Mouse (Mus musculus) hindbrain, embryonic 15.5 days (tissue): ENCODE measurements around the gene Fen1. TPM values are rescaled to one million over a fixed set of nuclear protein-coding genes. Genes with fewer than 3 reads are reported as not detected.
A peak's percentile ranks its signal among the peaks of the same experiment; 100 is the strongest.

ENCODE experiments used
- ATAC-seq: fragments of 200-750 bp; cut with Nextera tagmentation; 2 replicates; pipeline ENCODE4 v1.8.0; 2017; ENCODE audit warnings: low read depth, moderate number of reproducible peaks, moderate TSS enrichment; ENCODE audit not compliant: low FRiP score
- H3K27ac ChIP-seq: fragments of 300-500 bp; sonication (generic); replicated peaks from 2 replicates; pipeline ENCODE4 v1.5.1; 2015; ENCODE audit warnings: mild to moderate bottlenecking, inconsistent platforms
- H3K27me3 ChIP-seq: fragments of 300-500 bp; sonication (generic); 2 replicates; pipeline ENCODE4 v1.6.1; 2015; ENCODE audit warnings: control low read depth, inconsistent platforms
- H3K36me3 ChIP-seq: fragments of 300-500 bp; sonication (generic); 2 replicates; pipeline ENCODE4 v1.6.1; 2015; ENCODE audit warnings: control low read depth, inconsistent platforms
- H3K4me1 ChIP-seq: fragments of 300-500 bp; sonication (generic); replicated peaks from 2 replicates; pipeline ENCODE4 v1.6.1; 2015; ENCODE audit warnings: control low read depth, inconsistent platforms
- H3K4me2 ChIP-seq: fragments of 300-500 bp; sonication (generic); 2 replicates; pipeline ENCODE4 v1.6.1; 2015; ENCODE audit warnings: moderate library complexity, mild to moderate bottlenecking, inconsistent platforms
- H3K4me3 ChIP-seq: fragments of 300-500 bp; sonication (generic); 2 replicates; pipeline ENCODE4 v1.5.1; 2015; ENCODE audit warnings: mild to moderate bottlenecking, inconsistent platforms
- H3K9ac ChIP-seq: fragments of 300-500 bp; sonication (generic); 2 replicates; pipeline ENCODE4 v1.6.1; 2015; ENCODE audit warnings: inconsistent platforms
- H3K9me3 ChIP-seq: fragments of 300-500 bp; sonication (generic); 2 replicates; pipeline ENCODE4 v1.6.1; 2016; ENCODE audit warnings: control low read depth, inconsistent platforms
- WGBS: fragments of 180-500 bp; shearing (Covaris S2); methylation state at CpG from one replicate; pipeline ENCODE4 v1.1.7; 2015; 5-methylcytosine and 5-hydroxymethylcytosine counted together
- polyA plus RNA-seq: library from polyadenylated mRNA; unstranded; fragments of >200 nt; fragmentation: Nextera tagmentation; extraction: Ambion mirVana; gene quantifications from 2 replicates; pipeline ENCODE4 v1.2.1, GENCODE M21; 2015

Gene Fen1
- polyA plus RNA-seq, 1 experiment from 2014 or later, result 28.2 TPM

- H3K27ac ChIP-seq, result peak overlapping the region; percentile 67
- no peaks in the 10 kb centered on the region for H3K27me3 ChIP-seq
- ATAC-seq, result no peak
- H3K4me1 ChIP-seq, result peaks cover 51% of the 10 kb centered on the region
- no peak overlapping the region for H3K4me3 ChIP-seq
- no peak overlapping the region for H3K9ac ChIP-seq
- H3K9me3 ChIP-seq, result no peaks in the 10 kb centered on the region
- WGBS, result 91% methylated on average over 6 of the region's 6 CpGs
- peaks cover 82% of the 10 kb centered on the region for H3K36me3 ChIP-seq
- H3K4me2 ChIP-seq, result no peak overlapping the region
Observed at GRCm38 (mm10) chr19:10189022-10189421, 14.9 kb downstream of the Fen1 start.

GRCm38 (mm10) chr19:10188281-10188811, 15.6 kb downstream of the Fen1 start:
- Histone ChIP-seq H3K4me2 (no peak overlapping the region), H3K36me3 (peaks cover 75% of the 10 kb centered on the region), H3K27ac (peak overlapping the region; percentile 67), H3K9me3 (no peaks in the 10 kb centered on the region), H3K4me1 (peaks cover 55% of the 10 kb centered on the region), H3K4me3 (no peak overlapping the region), H3K9ac (no peak overlapping the region), H3K27me3 (no peaks in the 10 kb centered on the region)
- peak; percentile 72 for ATAC-seq
- 38% methylated on average over 10 of the region's 10 CpGs for WGBS

GRCm38 (mm10) chr19:10186569-10186968, 17.4 kb downstream of the Fen1 start:
- Histone ChIP-seq H3K9ac (no peak overlapping the region), H3K9me3 (no peaks in the 10 kb centered on the region), H3K27ac (no peak overlapping the region), H3K36me3 (peaks cover 57% of the 10 kb centered on the region), H3K4me2 (no peak overlapping the region), H3K27me3 (no peaks in the 10 kb centered on the region), H3K4me3 (no peak overlapping the region), H3K4me1 (peaks cover 62% of the 10 kb centered on the region)
- ATAC-seq, result no peak
- 91% methylated on average over 8 of the region's 8 CpGs for WGBS

DNA sequence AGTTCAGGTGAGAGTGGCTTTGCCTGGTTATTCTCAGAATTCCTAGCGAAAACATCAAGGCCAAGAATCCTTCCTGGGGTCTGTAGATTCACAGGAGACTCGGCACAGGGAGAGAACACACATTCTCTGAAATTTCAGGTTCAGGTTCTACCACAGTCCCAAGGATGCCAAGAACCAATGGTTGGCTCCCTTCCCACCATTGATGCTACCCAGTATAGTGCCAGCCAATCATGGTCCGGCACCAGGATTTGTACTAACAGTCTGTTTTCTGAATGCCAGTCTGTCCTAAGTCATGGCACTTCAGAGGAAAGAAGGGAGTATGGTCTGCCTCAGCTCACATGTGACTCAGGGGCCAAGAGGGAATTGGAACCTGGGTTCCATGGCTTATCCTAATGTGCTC, 18.1 kb downstream of the Fen1 start:
- no peak overlapping the region for H3K4me3 ChIP-seq
- H3K4me1 ChIP-seq, result peaks cover 62% of the 10 kb centered on the region
- peaks cover 50% of the 10 kb centered on the region for H3K36me3 ChIP-seq
- no peak for ATAC-seq
- no peak overlapping the region for H3K27ac ChIP-seq
- no peaks in the 10 kb centered on the region for H3K9me3 ChIP-seq
- no peak overlapping the region for H3K9ac ChIP-seq
- H3K27me3 ChIP-seq, result no peaks in the 10 kb centered on the region
- WGBS, result 90% methylated on average over 3 of the region's 3 CpGs
- peak overlapping the region; percentile 75; the same call in 1 of the 2 replicates for H3K4me2 ChIP-seq

DNA sequence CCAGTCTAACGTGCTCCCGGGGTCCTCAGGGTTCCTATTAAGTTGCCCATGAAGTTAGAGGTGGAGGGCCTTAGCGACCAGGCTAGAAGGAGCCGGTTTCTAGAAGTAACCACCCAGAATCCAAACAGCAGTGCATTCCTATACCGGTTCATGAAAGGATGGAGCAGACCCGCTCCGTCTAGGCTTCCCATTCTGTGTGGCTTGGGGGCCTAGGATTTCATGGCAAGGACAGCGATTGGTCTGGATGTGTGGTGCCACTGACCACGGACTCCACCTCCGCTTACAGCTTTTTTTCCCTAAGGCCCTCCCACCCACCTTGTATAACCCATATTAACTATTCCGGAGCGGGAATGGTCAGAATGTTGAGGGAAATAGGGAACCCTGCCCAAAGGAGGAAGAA, 19.9 kb downstream of the Fen1 start:
- Histone ChIP-seq H3K27ac (peak overlapping the region; percentile 96), H3K9me3 (no peaks in the 10 kb centered on the region), H3K27me3 (no peaks in the 10 kb centered on the region), H3K9ac (peak overlapping the region; percentile 95), H3K36me3 (peaks cover 37% of the 10 kb centered on the region), H3K4me3 (peak overlapping the region; percentile 80), H3K4me1 (peaks cover 61% of the 10 kb centered on the region), H3K4me2 (peak overlapping the region; percentile 75)
- WGBS, result 4% methylated on average over 12 of the region's 12 CpGs
- ATAC-seq, result peak; percentile 43

- ATAC-seq, result peak; percentile 68
- under 1% methylated on average over 35 of the region's 35 CpGs for WGBS
- no peaks in the 10 kb centered on the region for H3K9me3 ChIP-seq
- H3K9ac ChIP-seq, result peak overlapping the region; percentile 95
- H3K36me3 ChIP-seq, result peaks cover 30% of the 10 kb centered on the region
- peaks cover 54% of the 10 kb centered on the region for H3K4me1 ChIP-seq
- H3K27ac ChIP-seq, result peak overlapping the region; percentile 96
- peak overlapping the region; percentile 80 for H3K4me3 ChIP-seq
- peak overlapping the region; percentile 75 for H3K4me2 ChIP-seq
- H3K27me3 ChIP-seq, result no peaks in the 10 kb centered on the region
Observed at GRCm38 (mm10) chr19:10183299-10183983, 20.5 kb downstream of the Fen1 start.

- Histone ChIP-seq H3K4me3 (peak within 1 kb of the TSS; percentile 80), H3K27me3 (no peaks in the 10 kb centered on the region), H3K36me3 (peaks cover 24% of the 10 kb centered on the region), H3K9ac (peak within 1 kb of the TSS; percentile 95), H3K4me1 (peaks cover 48% of the 10 kb centered on the region), H3K27ac (peak within 1 kb of the TSS; percentile 96), H3K9me3 (no peaks in the 10 kb centered on the region), H3K4me2 (peak within 1 kb of the TSS; percentile 75)
- under 1% methylated on average over 66 of the region's 70 CpGs for WGBS
- peak; percentile 96 for ATAC-seq
Observed at GRCm38 (mm10) chr19:10182670-10183298, 21.2 kb downstream of the Fen1 start, which contains the start of gene Fads1. TSS of gene Fads1 (plus strand) at chr19:10182888.

- no peaks in the 10 kb centered on the region for H3K9me3 ChIP-seq
- ATAC-seq, result peak; percentile 6
- H3K4me2 ChIP-seq, result peak overlapping the region; percentile 75
- H3K36me3 ChIP-seq, result peaks cover 17% of the 10 kb centered on the region
- H3K9ac ChIP-seq, result peak overlapping the region; percentile 95; the same call in 1 of the 2 replicates
- H3K4me3 ChIP-seq, result peak overlapping the region; percentile 80
- H3K27ac ChIP-seq, result peak overlapping the region; percentile 96
- peaks cover 41% of the 10 kb centered on the region for H3K4me1 ChIP-seq
- H3K27me3 ChIP-seq, result no peaks in the 10 kb centered on the region
- WGBS, result 22% methylated on average over 7 of the region's 7 CpGs
Observed at GRCm38 (mm10) chr19:10182142-10182541, 21.8 kb downstream of the Fen1 start.

DNA sequence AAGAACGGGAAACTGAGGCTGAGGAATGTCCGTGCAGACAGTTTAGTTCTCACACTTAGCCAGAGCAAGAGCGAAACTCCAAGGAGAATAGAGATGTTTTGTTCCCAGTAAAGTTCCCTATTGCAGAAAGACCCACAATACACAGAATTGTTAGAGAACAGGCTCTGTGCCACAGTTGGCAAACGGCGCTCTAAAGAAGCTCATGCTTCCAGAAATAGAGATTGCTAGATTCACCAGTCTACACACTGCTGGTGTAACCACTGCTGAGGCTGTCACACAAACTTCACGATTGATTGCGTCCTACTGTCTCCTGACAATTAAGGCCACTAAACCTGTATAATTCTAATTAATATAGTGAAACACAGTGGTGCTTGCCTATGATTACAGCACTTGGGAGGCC, 22.7 kb downstream of the Fen1 start:
- H3K27ac ChIP-seq, result no peak overlapping the region
- WGBS, result 85% methylated on average over 7 of the region's 7 CpGs
- no peaks in the 10 kb centered on the region for H3K27me3 ChIP-seq
- no peak overlapping the region for H3K4me2 ChIP-seq
- peaks cover 10% of the 10 kb centered on the region for H3K36me3 ChIP-seq
- no peak overlapping the region for H3K9ac ChIP-seq
- ATAC-seq, result no peak
- no peaks in the 10 kb centered on the region for H3K9me3 ChIP-seq
- peaks cover 33% of the 10 kb centered on the region for H3K4me1 ChIP-seq
- H3K4me3 ChIP-seq, result no peak overlapping the region

- peaks cover 2% of the 10 kb centered on the region for H3K4me1 ChIP-seq
- no peaks in the 10 kb centered on the region for H3K9me3 ChIP-seq
- H3K9ac ChIP-seq, result no peak overlapping the region
- ATAC-seq, result no peak
- no peak overlapping the region for H3K4me2 ChIP-seq
- H3K36me3 ChIP-seq, result no peaks in the 10 kb centered on the region
- H3K4me3 ChIP-seq, result no peak overlapping the region
- H3K27ac ChIP-seq, result no peak overlapping the region
- WGBS, result 62% methylated on average over 7 of the region's 7 CpGs
- no peaks in the 10 kb centered on the region for H3K27me3 ChIP-seq
Observed at GRCm38 (mm10) chr19:10176941-10177372, 27.0 kb downstream of the Fen1 start.

DNA sequence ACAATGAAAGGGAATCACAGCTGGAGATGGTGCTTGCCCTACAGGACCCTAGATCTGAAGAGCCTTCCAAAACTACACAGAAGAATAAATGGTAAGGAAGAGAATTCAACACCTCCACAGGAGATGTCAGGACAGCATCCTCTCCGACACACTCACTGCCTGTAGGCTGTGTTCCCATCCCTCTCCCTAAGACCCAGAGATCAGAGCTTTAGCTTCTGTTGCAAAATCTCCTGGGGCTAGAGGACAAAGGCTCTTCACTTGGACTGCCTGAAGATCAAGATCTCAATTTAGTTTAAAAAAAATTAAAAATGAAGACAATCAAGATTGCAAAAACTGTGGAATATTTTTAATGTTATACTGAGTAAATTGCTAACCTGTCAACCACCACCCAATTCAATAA, 27.5 kb downstream of the Fen1 start:
- no peak overlapping the region for H3K4me2 ChIP-seq

DNA sequence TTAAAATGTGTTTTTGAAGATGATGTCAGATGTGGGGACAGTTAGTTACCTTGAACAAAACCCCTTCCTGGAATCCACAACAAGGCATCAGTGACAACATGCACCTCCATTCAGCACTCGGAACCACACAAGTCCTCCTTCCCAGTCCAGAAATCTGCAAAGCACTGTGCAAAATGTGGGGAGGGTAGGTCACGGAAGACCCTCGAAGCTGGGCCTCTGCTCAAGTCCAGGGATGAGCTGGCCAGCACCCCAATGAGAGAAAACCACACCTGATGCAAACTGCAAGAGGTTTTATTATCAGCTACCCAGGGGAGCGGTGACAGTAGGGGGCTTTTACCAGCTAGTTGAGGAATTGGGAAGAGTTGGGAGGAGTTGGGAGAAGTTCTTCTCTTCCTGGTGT, 29.0 kb downstream of the Fen1 start:
- H3K9ac ChIP-seq, result no peak overlapping the region
- no peaks in the 10 kb centered on the region for H3K27me3 ChIP-seq
- no peak overlapping the region for H3K4me2 ChIP-seq
- H3K4me1 ChIP-seq, result no peaks in the 10 kb centered on the region
- ATAC-seq, result no peak
- no peaks in the 10 kb centered on the region for H3K9me3 ChIP-seq
- WGBS, result 89% methylated on average over 4 of the region's 4 CpGs
- H3K27ac ChIP-seq, result no peak overlapping the region
- no peak overlapping the region for H3K4me3 ChIP-seq
- no peaks in the 10 kb centered on the region for H3K36me3 ChIP-seq

More for the DNA sequence above, 27.5 kb downstream of the Fen1 start:
- no peak for ATAC-seq
- 56% methylated on average over 1 of the region's 1 CpGs for whole genome bisulfite sequencing
- Histone ChIP-seq H3K4me1 (no peaks in the 10 kb centered on the region), H3K9ac (no peak overlapping the region), H3K4me3 (no peak overlapping the region), H3K27ac (no peak overlapping the region), H3K36me3 (no peaks in the 10 kb centered on the region), H3K27me3 (no peaks in the 10 kb centered on the region), H3K9me3 (no peaks in the 10 kb centered on the region)
